Mouse (Mus musculus): ENCODE data around the gene Lrrc45. TPM values are rescaled to one million over a fixed set of nuclear protein-coding genes. Genes with fewer than 3 reads are reported as not detected.

Lrrc45 gene
- total RNA-seq (2012; rRNA removed) (26.5 and 45.1 TPM in 2 replicates), polyA plus RNA-seq (2012; ENCODE audit: insufficient read depth in 1 of 2, insufficient read length in 2 of 2, low read depth in 1 of 2, low replicate concordance in 2 of 2, missing spikeins in 1 of 2) (10 to 100 TPM in 1 of 2 experiments, not detected in 1; 31.0 TPM)

DNA sequence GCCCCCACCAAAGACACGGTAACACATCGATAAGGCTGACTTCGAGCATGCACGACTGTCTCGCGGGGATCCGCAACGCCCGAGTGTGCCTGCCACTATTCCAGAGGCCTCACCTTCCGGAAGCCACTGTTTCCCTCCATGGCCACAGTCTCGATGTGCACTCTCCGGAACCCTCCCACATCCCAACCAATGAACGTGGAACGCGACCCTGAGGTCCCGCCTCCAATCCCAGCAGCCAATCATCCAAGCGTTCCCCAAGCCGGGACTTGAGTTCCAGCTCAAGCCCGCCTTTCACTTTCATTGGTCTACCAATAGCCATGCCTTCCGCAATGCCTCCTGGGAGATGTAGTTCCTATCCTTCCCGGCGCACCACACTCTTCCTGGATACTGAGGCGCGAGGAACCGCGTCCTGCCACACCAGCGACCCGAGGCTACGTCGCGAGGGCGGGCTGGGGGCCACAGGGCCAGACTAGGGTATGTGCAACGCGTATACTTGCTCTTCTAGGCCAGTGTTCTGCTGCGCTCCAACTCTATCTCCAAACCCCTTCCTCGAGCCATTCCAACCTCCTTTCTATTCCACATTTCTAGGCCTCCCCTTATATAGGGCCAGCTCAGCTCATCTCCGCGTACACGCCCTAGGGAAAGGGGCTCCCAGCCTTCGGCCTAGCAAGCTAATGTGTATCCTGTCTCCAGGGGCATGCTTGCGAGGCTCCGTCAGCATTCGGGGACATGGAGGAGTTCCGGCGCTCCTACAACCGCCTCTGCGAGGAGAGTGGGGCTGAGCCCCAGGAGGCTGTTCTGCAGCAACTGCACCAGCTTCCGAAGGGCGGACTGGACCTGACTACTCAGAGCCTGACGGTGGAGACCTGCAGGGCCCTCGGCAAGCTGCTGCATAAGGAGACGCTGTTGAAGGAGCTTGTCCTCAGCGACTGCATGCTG lies at the start of gene Lrrc45, which contains the start of gene Cenpx:
Gene Lrrc45 (plus strand): TSS at position 346 of the 939 bp plus-strand sequence.
Gene Cenpx (minus strand): TSS at position 159 of the 939 bp plus-strand sequence.
- Histone ChIP-seq H3K36me3 (ENCODE audit: control insufficient read depth in 1 of 2, insufficient read depth in 2 of 2, low read length in 2 of 2) (peaks cover 0 to 2% of the 10 kb centered on the region in 2 experiments; a peak in 1 of 4 replicates), H3K27ac (ENCODE audit: control insufficient read depth, low read depth, low read length) (peak within 1 kb of the TSS; percentile 53), H3K4me1 (ENCODE audit: control insufficient read depth in 1 of 2, insufficient read depth in 2 of 2, low read length in 2 of 2) (peaks cover 0 to 8% of the 10 kb centered on the region in 2 experiments; a peak in 3 of 4 replicates), H3K9ac (ENCODE audit: control insufficient read depth, low read depth, low read length, poor library complexity, severe bottlenecking) (peak within 1 kb of the TSS; percentile 81), H3K4me3 (ENCODE audit: control insufficient read depth in 1 of 2, insufficient read depth in 1 of 2, low read depth in 2 of 2, low read length in 2 of 2) (peak within 1 kb of the TSS; percentile 73), H3K79me2 (ENCODE audit: control insufficient read depth, insufficient read depth, low read length, poor library complexity) (peaks cover 17% of the 10 kb centered on the region), H3K27me3 (ENCODE audit: control insufficient read depth in 1 of 2, insufficient read depth in 2 of 2, low read length in 2 of 2) (no peaks in the 10 kb centered on the region), H3K9me3 (replicated peaks; ENCODE audit: insufficient read depth, low read length) (no peaks in the 10 kb centered on the region)
- peak; percentile 100 for DNase-seq (ENCODE audit: low read depth, low spot score)
- TF ChIP-seq MYB (IDR thresholded peaks at IDR 0.05; ENCODE audit: low read depth, low read length), result no peak
- peak; percentile 80 for TF ChIP-seq MXI1 (IDR thresholded peaks at IDR 0.05; ENCODE audit: low read depth, low read length)
- TF ChIP-seq NELFE (IDR thresholded peaks at IDR 0.05; ENCODE audit: low read depth, low read length), result peak; percentile 86
- no peak for TF ChIP-seq RAD21 (IDR thresholded peaks at IDR 0.05; ENCODE audit: low read depth, low read length)
- peak; percentile 95 for TF ChIP-seq KAT2A (conservative IDR thresholded peaks at IDR 0.05; ENCODE audit: low read depth, low read length)
- peak; percentile 84 for TF ChIP-seq MAX (IDR thresholded peaks at IDR 0.05; ENCODE audit: low read length)
- TF ChIP-seq CHD1 (IDR thresholded peaks at IDR 0.05; ENCODE audit: low read depth, low read length), result no peak
- TF ChIP-seq POLR2A (IDR thresholded peaks at IDR 0.05; ENCODE audit: control insufficient read depth in 1 of 2, insufficient read depth in 1 of 2, low read depth in 1 of 2, low read length in 2 of 2, poor library complexity in 1 of 2), result peak; percentile 92 to 97
- no peak for TF ChIP-seq BHLHE40 (IDR thresholded peaks at IDR 0.05; ENCODE audit: borderline replicate concordance, low read depth, low read length)
- no peak for TF ChIP-seq ZKSCAN1 (IDR thresholded peaks at IDR 0.05; ENCODE audit: low read depth, low read length)
- TF ChIP-seq UBTF (IDR thresholded peaks at IDR 0.05; ENCODE audit: borderline replicate concordance, insufficient read depth, low read depth, low read length), result 0 out of 2 replicates have a peak, but pooled peaks have one; percentile 38
- TF ChIP-seq TCF12 (IDR thresholded peaks at IDR 0.05; ENCODE audit: low read depth, low read length), result peak; percentile 18; the same call in 1 of the 2 replicates
- TF ChIP-seq ZNF384 (IDR thresholded peaks at IDR 0.05; ENCODE audit: low read depth, low read length), result no peak
- peak; percentile 83; the same call in 1 of the 2 replicates for TF ChIP-seq MYC (IDR thresholded peaks at IDR 0.05; ENCODE audit: low read depth, low read length)
- no peak for TF ChIP-seq MEF2A (IDR thresholded peaks at IDR 0.05; ENCODE audit: extremely low read depth, insufficient replicate concordance, low read depth, low read length, poor library complexity, severe bottlenecking)
- no peak for TF ChIP-seq USF2 (IDR thresholded peaks at IDR 0.05; ENCODE audit: borderline replicate concordance in 1 of 2, insufficient read depth in 1 of 2, low read depth in 1 of 2, low read length in 2 of 2)
- no peak for TF ChIP-seq RCOR1 (IDR thresholded peaks at IDR 0.05; ENCODE audit: low read depth, low read length)
- TF ChIP-seq ETS1 (IDR thresholded peaks at IDR 0.05; ENCODE audit: low read depth, low read length), result no peak
- no peak for TF ChIP-seq GATA1 (IDR thresholded peaks at IDR 0.05; ENCODE audit: low read depth, low read length)
- no peak for TF ChIP-seq TAL1 (IDR thresholded peaks at IDR 0.05; ENCODE audit: low read length)
- no peak for TF ChIP-seq GABPA (IDR thresholded peaks at IDR 0.05; ENCODE audit: low read depth, low read length)
- peak; percentile 98 for TF ChIP-seq ELF1 (IDR thresholded peaks at IDR 0.05; ENCODE audit: low read depth, low read length)
- TF ChIP-seq MAZ (IDR thresholded peaks at IDR 0.05; ENCODE audit: low read depth, low read length), result no peak; the same call in 1 of the 2 replicates
- TF ChIP-seq POLR2AphosphoS2 (IDR thresholded peaks at IDR 0.05; ENCODE audit: low read length), result no peak; the same call in 1 of the 2 replicates
- no peak for TF ChIP-seq EP300 (IDR thresholded peaks at IDR 0.05; ENCODE audit: low read depth in 1 of 2, low read length in 2 of 2)
- peak; percentile 99 for TF ChIP-seq HCFC1 (IDR thresholded peaks at IDR 0.05; ENCODE audit: low read depth, low read length)
- peak; percentile 60 for TF ChIP-seq USF1 (IDR thresholded peaks at IDR 0.05; ENCODE audit: low read depth, low read length)
- TF ChIP-seq TBP (IDR thresholded peaks at IDR 0.05; ENCODE audit: low read depth, low read length), result peak; percentile 87
- TF ChIP-seq SMC3 (IDR thresholded peaks at IDR 0.05; ENCODE audit: low read depth, low read length), result no peak
- no peak for TF ChIP-seq JUND (IDR thresholded peaks at IDR 0.05; ENCODE audit: low read depth, low read length)
- peak; percentile 78 for TF ChIP-seq CHD2 (IDR thresholded peaks at IDR 0.05; ENCODE audit: low read length)
- no peak for TF ChIP-seq ZC3H11A (IDR thresholded peaks at IDR 0.05; ENCODE audit: low read depth, low read length)
- TF ChIP-seq CTCF (IDR thresholded peaks at IDR 0.05 in 2 of 3, conservative IDR thresholded peaks at IDR 0.05 in 1 of 3; ENCODE audit: control insufficient read depth in 1 of 3, insufficient read depth in 1 of 3, low read depth in 2 of 3, low read length in 3 of 3, poor library complexity in 1 of 3, severe bottlenecking in 1 of 3), result no peak
- peak; percentile 97 for TF ChIP-seq SIN3A (IDR thresholded peaks at IDR 0.05; ENCODE audit: low read length)
- TF ChIP-seq MAFK (IDR thresholded peaks at IDR 0.05; ENCODE audit: borderline replicate concordance, low read depth, low read length), result no peak

Data from MEL (cell line).